Mouse (Mus musculus): ENCODE data around the gene Prkch.

DNA sequence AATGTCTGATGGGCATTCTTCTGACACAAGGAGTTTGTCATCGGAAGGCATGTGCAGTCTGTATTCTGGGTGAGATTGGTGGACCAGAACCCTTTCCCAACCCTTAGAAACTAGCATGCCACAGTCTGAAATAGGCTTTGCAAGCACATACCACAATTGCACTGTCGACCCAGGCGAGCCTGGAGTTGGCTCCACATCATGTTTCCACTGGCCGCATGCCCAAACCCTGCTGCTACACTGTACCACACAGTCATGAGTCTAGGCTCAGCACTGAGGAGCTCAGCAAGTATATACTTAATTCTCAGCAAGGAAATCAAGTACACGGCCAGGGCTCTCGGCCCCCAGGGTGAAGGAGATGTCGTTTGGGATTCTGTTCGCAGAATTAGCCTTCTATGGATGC, 202.3 kb downstream of the Prkch start:
- TF ChIP-seq CTCF (IDR thresholded peaks at IDR 0.05; ENCODE audit: low read depth) (no peak), EP300 (IDR thresholded peaks at IDR 0.05; ENCODE audit: low read depth) (no peak)
